Mouse (Mus musculus) lung, postnatal 0 days (tissue): Measurements from ENCODE around the gene Dntt.

Experiments
- CTCF ChIP-seq: IDR thresholded peaks from 2 replicates; pipeline ENCODE4 v1.5.1; 2016; ENCODE audit warnings: antibody characterized with exemption, mild to moderate bottlenecking
- EP300 ChIP-seq: IDR thresholded peaks from 2 replicates; pipeline ENCODE4 v1.6.1; 2016; ENCODE audit warnings: antibody characterized with exemption, mild to moderate bottlenecking, control low read depth

DNA sequence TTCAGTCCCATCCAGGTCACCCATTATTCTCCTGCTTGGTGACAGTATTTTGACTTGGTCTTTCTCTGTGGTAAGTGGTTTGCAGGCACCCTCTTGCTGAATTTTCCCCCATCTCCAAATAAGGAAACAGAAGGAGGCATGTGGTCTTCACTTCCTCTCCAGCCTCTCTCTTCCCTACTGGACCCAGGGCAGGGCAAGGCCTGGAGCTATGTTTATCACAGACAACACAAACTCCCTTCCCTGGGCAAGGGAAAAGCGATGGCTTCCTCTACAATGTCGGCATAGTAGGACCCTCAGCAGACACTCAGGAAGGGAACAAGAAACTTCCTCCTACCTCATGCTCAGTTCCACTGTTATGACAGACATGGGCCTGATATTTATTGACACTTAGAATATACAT lies 62.8 kb downstream of the Dntt start:
- TF ChIP-seq EP300 (no peak), CTCF (no peak)
